Mouse (Mus musculus) testis, adult 2 months (tissue): ENCODE data around the gene Cd3e.

Experiments used
- CTCF ChIP-seq: fragments of 200-500 bp; IDR thresholded peaks from 2 replicates; pipeline ENCODE4 v1.5.1; 2012; ENCODE audit warnings: low read depth, mild to moderate bottlenecking, inconsistent platforms, low read length, moderate library complexity; ENCODE audit not compliant: control insufficient read depth, insufficient read depth, insufficient replicate concordance
- POLR2A ChIP-seq: fragments of 200-500 bp; IDR thresholded peaks from 2 replicates; pipeline ENCODE4 v1.6.1; 2012; ENCODE audit warnings: low read depth, mild to moderate bottlenecking, inconsistent platforms, low read length, moderate library complexity; ENCODE audit not compliant: control insufficient read depth

DNA sequence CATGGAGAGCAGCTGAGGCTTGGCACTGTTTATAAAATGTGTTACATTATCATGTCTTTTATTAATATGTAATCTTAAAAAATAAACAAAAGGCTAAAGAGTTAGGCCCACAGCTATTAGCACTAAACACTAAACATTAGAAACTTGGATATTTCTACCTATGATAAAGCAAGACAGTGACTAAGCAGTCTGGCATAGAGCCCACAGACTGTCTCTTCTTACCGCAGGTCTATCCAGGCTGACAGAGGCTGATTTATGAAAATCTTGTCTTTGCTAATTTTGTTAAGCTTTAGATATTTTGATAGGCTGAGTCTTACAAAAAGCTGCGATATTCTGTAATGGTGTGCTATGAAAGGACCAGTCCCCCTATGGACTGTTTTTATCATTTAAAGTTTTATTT lies 16.2 kb downstream of the Cd3e start:
- TF ChIP-seq POLR2A (no peak), CTCF (no peak)
